Mouse (Mus musculus) cerebellum, postnatal 14 days (tissue): ENCODE results near the gene Gpr6.

Experiments
- DNase-seq, 2 experiments: peaks; one replicate each; pipeline ENCODE4 v3.0.0; 2021; ENCODE audit warnings: mixed read lengths in 2 of 2

The Gpr6 gene

GRCm38 (mm10) chr10:41072116-41072515, at the start of gene Gpr6:
TSS of gene Gpr6 (minus strand) at chr10:41072285.
- DNase-seq = peak; percentile 61 to 79

- no peak for DNase-seq
These were observed 28.0 kb upstream of the Gpr6 start for GRCm38 (mm10) chr10:41100060-41100459.

GRCm38 (mm10) chr10:41098137-41098536, 26.1 kb upstream of the Gpr6 start:
- DNase-seq = no peak

DNA sequence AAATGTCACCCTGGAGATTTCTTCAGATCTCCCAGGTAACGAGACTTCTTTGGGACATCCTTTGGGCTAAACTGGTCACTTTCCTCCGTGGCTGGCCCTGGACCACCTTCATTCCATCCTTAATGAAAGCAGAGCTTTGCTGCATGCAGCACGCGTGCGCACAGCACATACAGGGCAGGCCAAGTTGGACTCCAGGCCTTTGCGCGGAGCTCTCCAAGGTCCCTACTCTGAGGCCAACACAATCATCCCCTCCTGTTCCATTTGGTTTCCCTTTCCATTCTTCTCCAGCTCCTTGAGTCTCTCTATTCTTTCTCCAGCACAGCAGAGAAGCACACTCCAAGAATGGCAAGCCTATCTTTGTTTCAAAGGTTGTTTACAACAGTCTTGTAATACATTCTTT, 16.8 kb upstream of the Gpr6 start:
- no peak for DNase-seq

DNA sequence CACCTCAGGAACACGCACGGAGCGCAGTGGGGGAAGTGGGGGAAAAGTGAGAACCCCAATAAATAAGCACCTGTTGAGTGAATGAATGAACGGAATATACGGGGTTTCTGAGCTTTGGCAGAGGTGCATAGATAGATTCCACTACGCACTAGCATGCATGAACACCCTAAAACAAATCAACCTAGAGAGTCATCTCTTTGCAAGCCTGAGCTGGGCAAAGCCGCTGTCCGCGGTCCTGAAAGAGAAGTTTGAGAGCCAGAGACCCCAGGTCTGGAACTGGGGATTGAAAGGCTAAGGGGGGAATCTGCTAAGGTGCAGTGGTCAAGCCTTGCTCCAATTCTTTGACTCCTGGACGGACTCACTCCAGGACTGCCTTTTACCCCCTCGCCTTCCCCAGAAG, 389 bp downstream of the Gpr6 start:
- peak in 1 of 2 experiments; percentile 12 for DNase-seq

DNA sequence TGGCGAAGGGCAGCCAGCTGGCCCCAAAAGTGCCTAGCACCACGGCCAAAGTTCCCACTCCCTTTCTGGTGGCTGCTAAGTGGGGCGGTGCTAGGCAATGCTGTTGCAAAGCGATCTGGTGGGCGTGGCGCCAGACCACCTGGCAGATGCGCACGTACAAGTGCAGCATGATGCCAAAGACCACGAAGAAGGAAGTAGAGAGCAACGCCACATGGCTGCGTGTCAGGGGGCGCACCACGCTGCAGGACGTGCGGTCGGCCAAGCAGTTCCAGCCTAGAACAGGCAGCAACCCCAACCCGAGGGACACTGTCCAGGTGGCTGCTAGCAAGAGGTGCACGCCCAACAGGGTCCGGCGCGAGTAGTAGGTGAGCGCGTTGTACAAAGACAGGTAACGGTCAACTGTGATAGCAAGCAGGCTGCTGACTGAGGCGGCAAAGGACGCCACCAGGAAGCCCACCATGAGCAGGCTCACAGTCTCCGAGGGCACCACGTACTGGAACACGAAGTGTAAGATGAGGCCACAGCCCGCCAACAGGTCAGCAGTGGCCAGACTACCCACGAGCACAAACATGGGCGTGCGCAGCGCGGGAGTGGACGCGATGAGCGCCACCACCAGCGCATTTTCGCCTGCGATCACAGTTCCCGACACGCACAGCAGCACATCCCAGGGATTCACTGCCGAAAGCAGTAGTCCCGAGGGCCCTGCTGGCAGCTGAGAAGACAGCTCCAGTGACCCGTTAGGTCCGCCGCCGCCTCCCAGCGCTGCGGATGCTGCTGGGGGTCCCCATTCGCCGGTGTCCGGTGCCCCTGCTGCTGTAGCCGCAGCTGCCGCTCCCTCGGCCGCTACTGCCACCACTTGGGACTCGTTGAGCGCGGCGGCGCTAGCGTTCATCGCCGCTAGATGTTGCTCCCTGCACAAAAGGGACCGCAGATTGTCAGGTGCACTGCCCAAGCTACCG, 1.1 kb downstream of the Gpr6 start:
- DNase-seq = peak; percentile 57 to 61

GRCm38 (mm10) chr10:41060250-41060831, 11.7 kb downstream of the Gpr6 start:
- DNase-seq = no peak

DNA sequence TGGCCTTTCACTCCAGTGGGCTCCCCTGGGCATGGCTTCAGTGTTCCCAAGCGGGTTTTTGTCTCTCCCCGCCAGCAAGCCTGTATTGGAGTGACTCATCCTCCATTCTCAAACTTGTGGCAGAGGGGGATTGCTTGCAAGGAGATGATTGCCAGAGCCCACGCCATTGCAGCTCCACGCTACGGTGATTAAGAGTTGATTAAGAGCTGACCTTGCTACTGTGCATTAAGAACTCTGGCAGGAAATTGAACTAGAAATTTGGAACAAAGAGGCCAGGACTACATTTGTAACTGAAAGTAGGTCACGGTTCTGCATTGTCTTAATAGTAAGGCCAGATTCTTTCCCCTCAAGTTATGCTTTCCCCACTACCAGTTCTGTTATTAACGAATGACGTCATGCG, 16.5 kb downstream of the Gpr6 start:
- no peak for DNase-seq

- DNase-seq = no peak
These were observed 18.1 kb downstream of the Gpr6 start for GRCm38 (mm10) chr10:41054005-41054404.

GRCm38 (mm10) chr10:41042272-41042671, 29.8 kb downstream of the Gpr6 start:
- no peak for DNase-seq

DNA sequence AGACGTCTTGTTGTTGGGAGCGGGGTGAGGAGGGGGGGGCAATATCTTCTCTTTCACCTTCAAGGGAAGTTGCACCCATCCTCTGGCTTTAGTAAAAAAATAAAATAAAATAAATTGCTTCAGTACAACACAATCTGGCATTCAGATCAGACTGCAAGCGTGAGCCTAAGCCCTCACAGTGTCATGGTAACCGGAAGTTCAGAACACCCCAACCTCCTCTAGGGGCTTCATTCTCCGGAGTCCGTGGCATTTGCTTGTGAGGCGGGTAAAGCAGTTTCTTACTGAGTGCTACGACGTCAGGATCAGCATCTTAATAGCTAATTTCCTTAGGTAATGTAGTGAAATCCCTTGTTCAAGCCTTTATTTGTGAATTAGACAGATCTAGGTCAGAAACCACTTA, 30.6 kb downstream of the Gpr6 start:
- DNase-seq = no peak

GRCm38 (mm10) chr10:41040530-41041085, 31.5 kb downstream of the Gpr6 start:
- no peak for DNase-seq

- peak in 1 of 2 experiments; percentile 25 for DNase-seq
These were observed 33.6 kb downstream of the Gpr6 start for GRCm38 (mm10) chr10:41038476-41038875.

GRCm38 (mm10) chr10:41037722-41038121, 34.4 kb downstream of the Gpr6 start:
- peak; percentile 83 for DNase-seq

- no peak for DNase-seq
These were observed 39.3 kb downstream of the Gpr6 start for GRCm38 (mm10) chr10:41032811-41033210.

DNA sequence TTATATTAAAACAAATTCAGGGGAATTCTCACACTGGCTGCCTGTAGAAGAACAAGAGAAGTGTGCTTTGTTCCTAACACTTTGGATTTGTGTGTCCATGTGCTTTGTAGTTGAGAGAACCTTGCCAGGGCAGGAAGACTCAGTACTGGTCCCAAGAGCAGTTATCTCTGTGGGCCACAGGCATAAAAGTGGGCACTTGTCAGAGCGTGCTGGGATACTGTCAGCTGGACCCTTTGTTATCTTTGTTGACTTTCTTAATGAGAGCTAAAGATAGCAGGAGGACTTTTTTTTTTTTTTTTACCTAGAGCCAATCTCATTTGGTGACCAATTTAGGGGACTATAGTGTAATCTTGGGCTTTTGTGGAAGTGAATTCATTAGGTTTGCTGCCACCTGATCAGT, 47.2 kb downstream of the Gpr6 start:
- DNase-seq = no peak

DNA sequence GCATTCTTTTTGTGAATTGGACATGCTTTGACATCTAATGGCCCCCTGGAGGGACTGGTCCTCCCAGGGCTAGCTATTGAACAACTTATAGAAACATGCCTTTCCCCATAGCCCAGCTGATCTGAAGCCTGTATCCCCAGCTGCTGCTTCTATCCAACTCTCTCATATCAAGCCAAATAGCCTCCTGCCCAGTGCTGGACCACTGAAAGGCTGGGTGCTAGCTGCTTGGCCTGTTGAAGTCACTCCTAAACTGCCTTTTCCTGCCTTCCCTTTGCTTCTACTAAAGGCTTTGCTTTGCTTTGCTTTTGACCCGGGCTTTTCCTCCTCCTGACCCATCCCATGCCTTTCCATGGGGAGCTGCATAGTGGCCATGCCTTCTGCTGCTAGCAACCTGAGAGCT, 47.7 kb downstream of the Gpr6 start:
- DNase-seq = no peak

GRCm38 (mm10) chr10:41022226-41022625, 49.9 kb downstream of the Gpr6 start:
- no peak for DNase-seq
